Mouse (Mus musculus) ES-E14 (cell line): Measurements from ENCODE around the gene Itgae.

Experiments used
- CHD2 ChIP-seq: IDR thresholded peaks from 2 replicates; pipeline ENCODE4 v1.6.1; 2014; ENCODE audit warnings: mild to moderate bottlenecking, low read depth, low read length, inconsistent platforms
- MAFK ChIP-seq: IDR thresholded peaks from 2 replicates; pipeline ENCODE4 v1.6.1; 2014; ENCODE audit warnings: mild to moderate bottlenecking, low read depth, low read length, inconsistent platforms; ENCODE audit not compliant: insufficient read depth
- ZC3H11A ChIP-seq: IDR thresholded peaks from 2 replicates; pipeline ENCODE4 v1.6.1; 2012; ENCODE audit warnings: low read depth, mild to moderate bottlenecking, inconsistent platforms, low read length, borderline replicate concordance
- ZNF384 ChIP-seq: IDR thresholded peaks from 2 replicates; pipeline ENCODE4 v1.6.1; 2012; ENCODE audit warnings: low read depth, low read length, inconsistent platforms

DNA sequence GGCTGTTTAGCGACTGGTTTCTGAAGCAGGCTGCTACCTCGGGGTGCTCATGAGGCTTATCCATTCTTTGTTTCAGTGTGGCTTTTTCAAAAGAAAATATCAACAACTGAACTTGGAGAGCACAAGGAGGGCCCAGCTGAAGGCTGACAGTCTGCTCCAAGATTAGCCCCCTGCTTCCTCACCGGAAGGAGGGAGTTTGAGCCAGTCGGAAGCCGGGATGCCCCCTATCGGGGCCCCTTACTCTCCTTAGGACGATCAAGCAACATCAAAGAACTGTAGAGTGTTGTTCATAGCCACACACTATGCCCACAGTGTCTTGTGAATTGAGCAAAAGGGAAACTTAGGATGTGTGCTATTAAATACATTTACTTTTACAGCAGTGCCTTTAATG is 56.6 kb downstream of the Itgae start:
- TF ChIP-seq ZNF384 (no peak), CHD2 (no peak), MAFK (no peak), ZC3H11A (no peak)
